Mouse (Mus musculus) intestine, embryonic 15.5 days (tissue): Measurements from ENCODE around the gene Kif5a. TPM values are rescaled to one million over a fixed set of nuclear protein-coding genes. Genes with fewer than 3 reads are reported as not detected.
"Not testable (repeated sequence)": the region's sequence is repeated elsewhere in the genome, so short reads cannot be mapped to it uniquely, and the experiment has no call there.

Experiments used
- ATAC-seq: fragments of 200-750 bp; cut with Nextera tagmentation; 2 replicates; pipeline ENCODE4 v1.8.0; 2017; ENCODE audit warnings: moderate TSS enrichment, moderate library complexity
- H3K27ac ChIP-seq: fragments of 300-500 bp; sonication (generic); 2 replicates; pipeline ENCODE4 v1.5.1; 2015; ENCODE audit warnings: mild to moderate bottlenecking, inconsistent platforms
- H3K27me3 ChIP-seq: fragments of 300-500 bp; sonication (generic); replicated peaks from 2 replicates; pipeline ENCODE4 v1.6.1; 2015; ENCODE audit warnings: inconsistent platforms
- H3K36me3 ChIP-seq: fragments of 300-500 bp; sonication (generic); 2 replicates; pipeline ENCODE4 v1.6.1; 2015; ENCODE audit warnings: inconsistent platforms
- H3K4me1 ChIP-seq: fragments of 300-500 bp; sonication (generic); replicated peaks from 2 replicates; pipeline ENCODE4 v1.6.1; 2015; ENCODE audit warnings: inconsistent platforms
- H3K4me2 ChIP-seq: fragments of 300-500 bp; sonication (generic); replicated peaks from 2 replicates; pipeline ENCODE4 v1.6.1; 2015; ENCODE audit warnings: mild to moderate bottlenecking, inconsistent platforms
- H3K4me3 ChIP-seq: fragments of 300-500 bp; sonication (generic); replicated peaks from 2 replicates; pipeline ENCODE4 v1.5.1; 2015; ENCODE audit warnings: inconsistent platforms
- H3K9ac ChIP-seq: fragments of 300-500 bp; sonication (generic); 2 replicates; pipeline ENCODE4 v1.6.1; 2015; ENCODE audit warnings: inconsistent platforms
- H3K9me3 ChIP-seq: fragments of 300-500 bp; sonication (generic); 2 replicates; pipeline ENCODE4 v1.6.1; 2016; ENCODE audit warnings: inconsistent platforms
- WGBS: fragments of 180-500 bp; shearing (Covaris S2); methylation state at CpG from one replicate; pipeline ENCODE4 v1.1.7; 2015; 5-methylcytosine and 5-hydroxymethylcytosine counted together
- polyA plus RNA-seq: library from polyadenylated mRNA; unstranded; fragments of >200 nt; fragmentation: Nextera tagmentation; extraction: Ambion mirVana; gene quantifications from 2 replicates; pipeline ENCODE4 v1.2.1, GENCODE M21; 2015

The Kif5a gene
- polyA plus RNA-seq: 5.9 and 6.4 TPM in 2 replicates

DNA sequence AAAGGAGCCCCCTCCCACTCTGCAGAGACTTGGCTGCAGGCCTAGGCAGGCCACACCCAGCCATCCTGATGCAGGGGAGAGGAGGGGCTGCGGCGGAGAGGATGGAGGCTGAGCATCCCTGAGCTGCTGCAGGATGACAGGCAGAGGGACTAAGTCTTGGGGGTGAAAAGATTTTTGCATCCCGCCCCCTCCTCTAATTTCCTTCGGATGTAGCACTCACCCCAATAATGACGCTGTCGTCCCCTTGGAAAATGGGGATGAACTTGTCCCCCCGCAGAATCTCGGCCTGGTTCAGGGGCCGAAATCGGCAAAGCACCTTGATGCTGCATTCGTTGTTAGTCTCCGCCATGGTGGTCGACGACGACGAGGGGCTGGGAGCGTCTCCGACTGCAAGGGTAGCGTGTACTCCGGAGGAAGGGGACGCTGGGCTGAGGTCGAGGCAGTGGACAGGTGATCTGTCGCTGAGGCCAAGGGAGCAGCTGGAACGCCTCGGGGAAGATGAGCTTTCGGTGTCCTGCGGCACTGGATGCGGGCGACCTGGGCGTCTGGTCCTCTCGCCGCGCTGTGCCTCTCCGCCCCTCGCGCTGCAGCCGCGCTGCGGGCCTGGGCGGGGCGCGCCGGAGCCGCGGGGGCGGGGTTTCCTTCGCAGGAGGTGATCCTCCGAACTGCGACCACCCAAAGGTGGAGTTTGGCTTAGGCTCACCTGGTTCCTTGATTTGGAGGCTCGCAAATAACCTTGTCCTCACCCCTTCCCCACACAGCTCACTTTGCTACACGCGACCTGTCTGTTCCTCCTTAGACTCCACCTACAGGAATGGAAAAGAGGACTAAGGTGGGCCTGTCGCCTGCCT lies at the start of gene Kif5a:
TSS of gene Kif5a (minus strand) at position 801 of the 851 bp plus-strand sequence.
- H3K4me3 ChIP-seq: peak within 1 kb of the TSS; percentile 44
- no peak within 1 kb of the TSS for H3K27ac ChIP-seq
- H3K9ac ChIP-seq: peak within 1 kb of the TSS; percentile 51
- peaks cover 18% of the 10 kb centered on the region for H3K27me3 ChIP-seq
- H3K4me1 ChIP-seq: peaks cover 12% of the 10 kb centered on the region
- H3K4me2 ChIP-seq: peak within 1 kb of the TSS; percentile 96
- H3K9me3 ChIP-seq: no peaks in the 10 kb centered on the region
- ATAC-seq: no peak
- no peaks in the 10 kb centered on the region for H3K36me3 ChIP-seq
- 1% methylated on average over 53 of the region's 53 CpGs for WGBS

DNA sequence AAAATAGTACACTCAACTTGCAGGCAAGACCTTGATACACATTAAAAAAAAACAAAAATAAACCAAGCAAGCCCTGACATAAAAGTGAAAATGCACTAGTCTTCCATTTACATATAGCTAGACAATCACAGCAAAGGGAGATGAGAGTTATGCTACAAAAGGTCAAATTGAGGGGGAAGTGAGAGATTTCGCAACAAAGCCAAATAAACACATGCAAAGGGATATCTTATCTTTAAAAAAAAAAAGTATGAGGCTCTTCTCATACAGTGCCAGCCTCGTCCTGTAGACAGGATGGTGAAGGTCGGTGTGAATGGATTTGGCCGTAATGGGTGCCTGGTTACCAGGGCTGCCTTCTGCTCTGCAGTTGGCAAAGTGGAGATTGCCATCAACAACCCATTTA lies 49.7 kb upstream of the Kif5a start:
- WGBS: 66% methylated on average over 4 of the region's 4 CpGs
- H3K27me3 ChIP-seq: no peaks in the 10 kb centered on the region
- no peaks in the 10 kb centered on the region for H3K9me3 ChIP-seq
- no peak overlapping the region for H3K9ac ChIP-seq
- peaks cover 8% of the 10 kb centered on the region for H3K4me1 ChIP-seq
- no peak overlapping the region for H3K4me2 ChIP-seq
- ATAC-seq: no peak
- peaks cover 14% of the 10 kb centered on the region for H3K36me3 ChIP-seq
- H3K4me3 ChIP-seq: no peak overlapping the region
- H3K27ac ChIP-seq: no peak overlapping the region

- H3K27me3 ChIP-seq: no peaks in the 10 kb centered on the region
These were observed 49.2 kb upstream of the Kif5a start for GRCm38 (mm10) chr10:127312356-127312676.

DNA sequence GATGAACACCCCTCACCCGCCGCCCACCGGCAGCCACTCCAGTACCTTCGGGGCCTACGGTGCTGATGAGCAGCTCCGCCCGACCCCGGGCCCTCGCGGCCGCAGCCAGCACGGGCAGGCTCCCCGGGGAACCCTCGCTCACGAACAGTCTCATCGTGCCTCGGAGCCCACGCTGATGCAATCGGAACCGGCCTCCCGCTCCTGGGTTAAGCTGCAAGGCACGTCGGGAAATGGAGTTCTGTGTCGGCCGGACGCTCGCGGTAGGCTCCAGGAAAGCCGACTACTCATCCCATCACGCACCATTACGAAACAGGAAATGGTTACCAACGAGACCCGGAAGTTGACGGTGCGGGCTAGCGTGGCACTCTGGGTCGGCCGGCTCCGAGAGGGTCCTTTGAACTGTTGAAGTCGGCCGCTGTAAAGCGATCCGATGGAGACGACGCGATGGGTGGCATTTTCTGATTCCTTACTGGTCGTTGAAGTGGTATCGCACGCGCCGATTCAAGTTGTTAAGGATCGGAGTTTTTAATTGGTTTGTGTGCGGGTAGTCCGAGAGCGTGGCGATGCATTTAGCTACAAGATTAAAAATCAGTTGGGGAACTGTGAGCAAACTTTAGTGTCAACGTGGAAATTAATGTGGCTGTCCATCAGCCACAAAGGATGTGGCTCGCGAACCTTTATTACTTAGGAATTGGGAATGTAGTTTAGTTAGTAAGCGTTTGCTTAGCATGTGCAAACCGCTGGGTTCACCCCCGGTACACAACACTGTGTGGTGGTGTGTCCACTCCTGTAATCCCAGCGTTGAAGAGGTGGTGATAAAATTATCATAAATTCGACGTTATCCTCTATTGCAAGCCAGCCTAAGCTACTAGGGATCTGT lies 48.6 kb upstream of the Kif5a start, which contains the start of gene Mars:
TSS of gene Mars (minus strand) at position 311 of the 880 bp plus-strand sequence.
- Histone ChIP-seq H3K9me3 (no peaks in the 10 kb centered on the region), H3K9ac (peak within 1 kb of the TSS; percentile 87), H3K27me3 (no peaks in the 10 kb centered on the region), H3K4me3 (peak within 1 kb of the TSS; percentile 75), H3K36me3 (peaks cover 24% of the 10 kb centered on the region), H3K4me1 (peaks cover 8% of the 10 kb centered on the region), H3K27ac (peak within 1 kb of the TSS; percentile 62), H3K4me2 (peak within 1 kb of the TSS; percentile 75)
- WGBS: under 1% methylated on average over 65 of the region's 65 CpGs
- ATAC-seq: peak; percentile 97

More at GRCm38 (mm10) chr10:127312356-127312676, 49.2 kb upstream of the Kif5a start:
- Histone ChIP-seq H3K9me3 (no peaks in the 10 kb centered on the region), H3K4me1 (peaks cover 8% of the 10 kb centered on the region), H3K4me3 (peak overlapping the region; percentile 75), H3K36me3 (peaks cover 20% of the 10 kb centered on the region), H3K27ac (peak overlapping the region; percentile 62), H3K4me2 (peak overlapping the region; percentile 75), H3K9ac (peak overlapping the region; percentile 42)
- whole genome bisulfite sequencing: 0% methylated on average over 4 of the region's 4 CpGs
- ATAC-seq: peak; percentile 51

- peaks cover 33% of the 10 kb centered on the region for H3K36me3 ChIP-seq
- peak overlapping the region; percentile 87 for H3K9ac ChIP-seq
- no peaks in the 10 kb centered on the region for H3K27me3 ChIP-seq
- peak; percentile 69 for ATAC-seq
- peak overlapping the region; percentile 49; the same call in 1 of the 2 replicates for H3K27ac ChIP-seq
- 32% methylated on average over 23 of the region's 23 CpGs for WGBS
- peaks cover 8% of the 10 kb centered on the region for H3K4me1 ChIP-seq
- H3K4me3 ChIP-seq: peak overlapping the region; percentile 75
- H3K4me2 ChIP-seq: peak overlapping the region; percentile 75
- H3K9me3 ChIP-seq: no peaks in the 10 kb centered on the region
These were observed 47.7 kb upstream of the Kif5a start for GRCm38 (mm10) chr10:127310523-127311475.

DNA sequence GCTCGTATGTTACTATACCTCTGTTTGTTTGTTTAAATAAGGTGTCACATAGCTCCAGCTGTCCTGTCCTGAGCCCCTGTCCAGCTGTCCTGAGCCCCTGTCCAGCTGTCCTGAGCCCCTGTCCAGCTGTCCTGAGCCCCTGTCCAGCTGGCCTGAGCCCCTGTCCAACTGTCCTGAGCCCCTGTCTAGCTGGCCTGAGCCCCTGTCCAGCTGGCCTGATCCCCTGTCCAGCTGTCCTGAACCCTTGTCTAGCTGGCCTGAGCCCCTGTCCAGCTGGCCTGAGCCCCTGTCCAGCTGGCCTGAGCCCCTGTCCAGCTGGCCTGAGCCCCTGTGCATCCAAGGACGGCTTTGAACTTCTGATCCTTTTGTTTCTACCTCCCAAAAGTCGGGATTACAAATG lies 46.0 kb upstream of the Kif5a start:
- H3K27me3 ChIP-seq, H3K4me2 ChIP-seq, H3K27ac ChIP-seq, H3K9ac ChIP-seq, ATAC-seq, H3K4me3 ChIP-seq, H3K9me3 ChIP-seq, H3K4me1 ChIP-seq: not testable (repeated sequence)
- WGBS: 84% methylated on average over 3 of the region's 3 CpGs
- H3K36me3 ChIP-seq: peaks cover 48% of the 10 kb centered on the region

DNA sequence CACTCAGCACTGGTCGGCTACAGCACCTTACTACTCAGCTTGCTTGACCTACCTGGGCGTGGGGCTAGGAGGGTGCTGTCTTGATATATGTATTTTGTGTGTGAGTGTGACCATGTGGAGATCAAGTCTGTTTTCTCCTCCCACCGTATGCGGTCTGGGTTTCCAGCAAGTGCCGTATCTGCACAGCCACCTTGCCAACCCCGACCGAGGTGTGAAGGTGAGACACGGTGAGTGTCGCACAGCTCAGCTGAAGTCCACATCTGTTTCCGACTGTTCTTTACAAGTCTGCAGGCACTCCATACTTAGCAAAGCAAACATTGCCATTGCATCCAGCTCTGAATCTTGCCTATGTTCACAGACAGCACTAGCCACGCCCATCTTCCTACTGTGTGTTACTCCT lies 40.0 kb upstream of the Kif5a start:
- Histone ChIP-seq H3K27me3 (no peaks in the 10 kb centered on the region), H3K27ac (no peak overlapping the region), H3K9ac (no peak overlapping the region), H3K4me3 (no peak overlapping the region), H3K36me3 (peaks cover 62% of the 10 kb centered on the region), H3K4me2 (no peak overlapping the region), H3K9me3 (no peaks in the 10 kb centered on the region), H3K4me1 (no peaks in the 10 kb centered on the region)
- 95% methylated on average over 11 of the region's 11 CpGs for WGBS
- no peak for ATAC-seq

GRCm38 (mm10) chr10:127300361-127300760 lies 37.2 kb upstream of the Kif5a start:
- WGBS: 93% methylated on average over 6 of the region's 6 CpGs
- no peaks in the 10 kb centered on the region for H3K27me3 ChIP-seq

DNA sequence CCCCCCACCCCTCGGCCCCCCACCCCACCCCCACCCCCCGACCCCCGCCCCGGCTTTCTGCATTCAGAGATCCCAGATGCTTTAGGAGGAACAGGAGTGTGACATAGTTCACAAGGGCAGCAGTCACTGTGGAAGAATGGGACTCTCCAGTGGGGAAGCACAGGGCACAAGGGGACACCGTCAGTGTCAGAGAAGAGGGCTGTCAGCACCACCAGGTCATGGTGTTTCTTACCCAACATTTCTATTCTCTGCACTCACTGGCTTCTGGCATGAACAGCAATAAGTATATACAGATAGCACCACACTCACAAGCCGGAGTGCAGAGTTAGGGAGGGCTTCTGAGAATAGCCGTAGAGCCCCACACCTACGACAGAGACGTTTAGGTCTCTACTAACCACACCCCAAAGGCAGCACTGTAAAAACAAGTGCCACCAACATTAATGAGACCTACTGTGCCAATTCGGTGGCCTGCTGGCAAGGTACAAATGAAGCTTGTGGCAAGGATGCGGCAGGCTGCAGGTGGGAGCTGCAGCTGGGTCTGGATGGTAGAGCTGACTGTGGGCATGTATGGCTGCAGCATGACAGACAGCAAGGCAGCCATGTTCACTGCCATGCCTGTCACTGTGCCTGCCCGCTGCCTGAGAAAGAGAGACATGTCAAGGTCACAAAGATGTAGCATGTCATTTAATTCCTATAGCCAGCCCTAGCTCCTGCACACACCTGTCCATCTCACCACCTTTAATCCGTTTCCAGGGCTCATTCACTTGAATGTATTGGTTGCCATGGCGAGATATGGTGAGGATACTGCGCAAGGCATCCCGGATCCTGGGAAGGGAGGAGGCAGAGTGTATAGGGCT lies 34.1 kb upstream of the Kif5a start:
- ATAC-seq: no peak; the same call in 1 of the 2 replicates
- no peak overlapping the region for H3K27ac ChIP-seq
- no peak overlapping the region for H3K9ac ChIP-seq
- no peaks in the 10 kb centered on the region for H3K9me3 ChIP-seq
- WGBS: 90% methylated on average over 16 of the region's 16 CpGs
- no peak overlapping the region for H3K4me2 ChIP-seq
- H3K4me1 ChIP-seq: peaks cover 5% of the 10 kb centered on the region
- H3K27me3 ChIP-seq: no peaks in the 10 kb centered on the region
- H3K4me3 ChIP-seq: no peak overlapping the region
- H3K36me3 ChIP-seq: peaks cover 58% of the 10 kb centered on the region

More at GRCm38 (mm10) chr10:127300361-127300760, 37.2 kb upstream of the Kif5a start:
- Histone ChIP-seq H3K4me1 (no peaks in the 10 kb centered on the region), H3K4me2 (no peak overlapping the region), H3K9ac (no peak overlapping the region), H3K9me3 (no peaks in the 10 kb centered on the region), H3K27ac (no peak overlapping the region), H3K4me3 (no peak overlapping the region), H3K36me3 (peaks cover 61% of the 10 kb centered on the region)
- ATAC-seq: no peak

GRCm38 (mm10) chr10:127295986-127296794 lies 33.0 kb upstream of the Kif5a start:
- peaks cover 53% of the 10 kb centered on the region for H3K36me3 ChIP-seq
- H3K4me2 ChIP-seq: no peak overlapping the region
- H3K27ac ChIP-seq: no peak overlapping the region
- peaks cover 12% of the 10 kb centered on the region for H3K4me1 ChIP-seq
- 83% methylated on average over 24 of the region's 24 CpGs for WGBS
- no peak overlapping the region for H3K9ac ChIP-seq
- no peak overlapping the region for H3K4me3 ChIP-seq
- no peaks in the 10 kb centered on the region for H3K27me3 ChIP-seq
- no peaks in the 10 kb centered on the region for H3K9me3 ChIP-seq
- no peak for ATAC-seq
